Mouse (Mus musculus) lung, postnatal 0 days (tissue): ENCODE results near the gene Entpd6.

Experiments used
- CTCF ChIP-seq: IDR thresholded peaks from 2 replicates; pipeline ENCODE4 v1.5.1; 2016; ENCODE audit warnings: antibody characterized with exemption, mild to moderate bottlenecking
- EP300 ChIP-seq: IDR thresholded peaks from 2 replicates; pipeline ENCODE4 v1.6.1; 2016; ENCODE audit warnings: antibody characterized with exemption, mild to moderate bottlenecking, control low read depth

- peak; percentile 90 for TF ChIP-seq CTCF
- TF ChIP-seq EP300, result no peak
Observed at GRCm38 (mm10) chr2:150748854-150749253, at the start of gene Entpd6.
